Mouse (Mus musculus): Measurements from ENCODE around the gene Ppp1r14b. TPM values are rescaled to one million over a fixed set of nuclear protein-coding genes. Genes with fewer than 3 reads are reported as not detected.
A peak's percentile ranks its signal among the peaks of the same experiment; 100 is the strongest.

The Ppp1r14b gene
- polyA plus RNA-seq, 1 experiment from 2014 or later, result 194 TPM

GRCm38 (mm10) chr19:6977759-6978638, 3.2 kb downstream of the Ppp1r14b start:
- Histone ChIP-seq H3K4me3 (ENCODE audit: low read depth, low read length) (no peak overlapping the region; the same call in 1 of the 2 replicates), H3K9ac (ENCODE audit: low read length) (peak overlapping the region; percentile 79), H3K27me3 (replicated peaks; ENCODE audit: control insufficient read depth, insufficient read depth, low read length) (no peaks in the 10 kb centered on the region), H3K9me3 (replicated peaks; ENCODE audit: control insufficient read depth, low read length) (no peaks in the 10 kb centered on the region), H3K4me1 (ENCODE audit: control insufficient read depth, insufficient read depth, low read length) (peaks cover 26% of the 10 kb centered on the region), H3K27ac (ENCODE audit: low read depth, low read length) (peak overlapping the region; percentile 91; the same call in 1 of the 2 replicates), H3K36me3 (ENCODE audit: control insufficient read depth, insufficient read depth, low read length) (peaks cover 31% of the 10 kb centered on the region), H3K4me2 (ENCODE audit: low read length) (peak overlapping the region; percentile 78)
- WGBS, result 81% methylated on average over 13 of the region's 13 CpGs
- no peak for DNase-seq (ENCODE audit: low spot score)
- ATAC-seq, result no peak

GRCm38 (mm10) chr19:6978639-6978974, 3.8 kb downstream of the Ppp1r14b start:
- peaks cover 26% of the 10 kb centered on the region for H3K4me1 ChIP-seq (ENCODE audit: control insufficient read depth, insufficient read depth, low read length)

GRCm38 (mm10) chr19:6979001-6979479, 4.3 kb downstream of the Ppp1r14b start:
- peak overlapping the region; percentile 79 for H3K9ac ChIP-seq (ENCODE audit: low read length)
- 11% methylated on average over 11 of the region's 11 CpGs for WGBS
- H3K36me3 ChIP-seq (ENCODE audit: control insufficient read depth, insufficient read depth, low read length), result peaks cover 36% of the 10 kb centered on the region
- H3K4me2 ChIP-seq (ENCODE audit: low read length), result peak overlapping the region; percentile 78
- peak overlapping the region; percentile 91 for H3K27ac ChIP-seq (ENCODE audit: low read depth, low read length)
- DNase-seq (ENCODE audit: low spot score) (peak; percentile 31), ATAC-seq (no peak)
- H3K27me3 ChIP-seq (replicated peaks; ENCODE audit: control insufficient read depth, insufficient read depth, low read length), result no peaks in the 10 kb centered on the region
- peak overlapping the region; percentile 64 for H3K4me3 ChIP-seq (ENCODE audit: low read depth, low read length)
- peaks cover 26% of the 10 kb centered on the region for H3K4me1 ChIP-seq (ENCODE audit: control insufficient read depth, insufficient read depth, low read length)
- H3K9me3 ChIP-seq (replicated peaks; ENCODE audit: control insufficient read depth, low read length), result no peaks in the 10 kb centered on the region

More at GRCm38 (mm10) chr19:6978639-6978974, 3.8 kb downstream of the Ppp1r14b start:
- no peaks in the 10 kb centered on the region for H3K9me3 ChIP-seq (replicated peaks; ENCODE audit: control insufficient read depth, low read length)
- peak overlapping the region; percentile 78 for H3K4me2 ChIP-seq (ENCODE audit: low read length)
- WGBS, result 55% methylated on average over 3 of the region's 3 CpGs
- no peaks in the 10 kb centered on the region for H3K27me3 ChIP-seq (replicated peaks; ENCODE audit: control insufficient read depth, insufficient read depth, low read length)
- peak overlapping the region; percentile 91; the same call in 1 of the 2 replicates for H3K27ac ChIP-seq (ENCODE audit: low read depth, low read length)
- H3K4me3 ChIP-seq (ENCODE audit: low read depth, low read length), result peak overlapping the region; percentile 64
- ATAC-seq, result no peak
- H3K36me3 ChIP-seq (ENCODE audit: control insufficient read depth, insufficient read depth, low read length), result peaks cover 34% of the 10 kb centered on the region
- DNase-seq (ENCODE audit: low spot score), result no peak
- peak overlapping the region; percentile 79 for H3K9ac ChIP-seq (ENCODE audit: low read length)

- Histone ChIP-seq H3K9ac (ENCODE audit: low read length) (peak overlapping the region; percentile 79), H3K9me3 (replicated peaks; ENCODE audit: control insufficient read depth, low read length) (no peaks in the 10 kb centered on the region), H3K4me2 (ENCODE audit: low read length) (peak overlapping the region; percentile 78), H3K27me3 (replicated peaks; ENCODE audit: control insufficient read depth, insufficient read depth, low read length) (no peaks in the 10 kb centered on the region), H3K27ac (ENCODE audit: low read depth, low read length) (peak overlapping the region; percentile 91), H3K4me1 (ENCODE audit: control insufficient read depth, insufficient read depth, low read length) (peaks cover 26% of the 10 kb centered on the region), H3K36me3 (ENCODE audit: control insufficient read depth, insufficient read depth, low read length) (peaks cover 38% of the 10 kb centered on the region), H3K4me3 (ENCODE audit: low read depth, low read length) (peak overlapping the region; percentile 64)
- DNase-seq (ENCODE audit: low spot score), result peak; percentile 99
- ATAC-seq, result peak; percentile 87
- WGBS, result under 1% methylated on average over 56 of the region's 59 CpGs
Measured at GRCm38 (mm10) chr19:6979486-6980380, 5.0 kb downstream of the Ppp1r14b start.

GRCm38 (mm10) chr19:6980381-6981093, 5.8 kb downstream of the Ppp1r14b start, which contains the start of gene Fkbp2:
Fkbp2 (minus strand) TSS chr19:6980501.
- no peaks in the 10 kb centered on the region for H3K9me3 ChIP-seq (replicated peaks; ENCODE audit: control insufficient read depth, low read length)
- H3K4me1 ChIP-seq (ENCODE audit: control insufficient read depth, insufficient read depth, low read length), result peaks cover 26% of the 10 kb centered on the region
- H3K4me3 ChIP-seq (ENCODE audit: low read depth, low read length), result peak within 1 kb of the TSS; percentile 64
- H3K36me3 ChIP-seq (ENCODE audit: control insufficient read depth, insufficient read depth, low read length), result peaks cover 45% of the 10 kb centered on the region
- H3K9ac ChIP-seq (ENCODE audit: low read length), result peak within 1 kb of the TSS; percentile 79
- ATAC-seq, result peak; percentile 88
- peak within 1 kb of the TSS; percentile 78 for H3K4me2 ChIP-seq (ENCODE audit: low read length)
- H3K27me3 ChIP-seq (replicated peaks; ENCODE audit: control insufficient read depth, insufficient read depth, low read length), result no peaks in the 10 kb centered on the region
- 1% methylated on average over 38 of the region's 38 CpGs for WGBS
- peak within 1 kb of the TSS; percentile 91 for H3K27ac ChIP-seq (ENCODE audit: low read depth, low read length)
- peak; percentile 99 for DNase-seq (ENCODE audit: low spot score)

- Histone ChIP-seq H3K27ac (ENCODE audit: low read depth, low read length) (no peak overlapping the region), H3K9ac (ENCODE audit: low read length) (no peak overlapping the region), H3K4me3 (ENCODE audit: low read depth, low read length) (no peak overlapping the region), H3K4me2 (ENCODE audit: low read length) (no peak overlapping the region), H3K9me3 (replicated peaks; ENCODE audit: control insufficient read depth, low read length) (no peaks in the 10 kb centered on the region), H3K27me3 (replicated peaks; ENCODE audit: control insufficient read depth, insufficient read depth, low read length) (no peaks in the 10 kb centered on the region), H3K4me1 (ENCODE audit: control insufficient read depth, insufficient read depth, low read length) (peaks cover 24% of the 10 kb centered on the region), H3K36me3 (ENCODE audit: control insufficient read depth, insufficient read depth, low read length) (peaks cover 45% of the 10 kb centered on the region)
- no peak for DNase-seq (ENCODE audit: low spot score)
- ATAC-seq, result no peak
- WGBS, result 90% methylated on average over 4 of the region's 4 CpGs
Measured at GRCm38 (mm10) chr19:6981465-6981864, 6.7 kb downstream of the Ppp1r14b start.

- Histone ChIP-seq H3K4me3 (ENCODE audit: low read depth, low read length) (no peak overlapping the region), H3K9me3 (replicated peaks; ENCODE audit: control insufficient read depth, low read length) (no peaks in the 10 kb centered on the region), H3K4me2 (ENCODE audit: low read length) (no peak overlapping the region), H3K27me3 (replicated peaks; ENCODE audit: control insufficient read depth, insufficient read depth, low read length) (no peaks in the 10 kb centered on the region), H3K27ac (ENCODE audit: low read depth, low read length) (no peak overlapping the region), H3K36me3 (ENCODE audit: control insufficient read depth, insufficient read depth, low read length) (peaks cover 25% of the 10 kb centered on the region), H3K4me1 (ENCODE audit: control insufficient read depth, insufficient read depth, low read length) (peaks cover 29% of the 10 kb centered on the region), H3K9ac (ENCODE audit: low read length) (no peak overlapping the region)
- no peak for ATAC-seq
- peak; percentile 53 for DNase-seq (ENCODE audit: low spot score)
- WGBS, result 20% methylated on average over 5 of the region's 5 CpGs
Measured at GRCm38 (mm10) chr19:6983621-6984020, 8.9 kb downstream of the Ppp1r14b start.

- H3K9me3 ChIP-seq (replicated peaks; ENCODE audit: control insufficient read depth, low read length), result no peaks in the 10 kb centered on the region
- ATAC-seq (no peak), DNase-seq (ENCODE audit: low spot score) (no peak)
- H3K4me1 ChIP-seq (ENCODE audit: control insufficient read depth, insufficient read depth, low read length), result peaks cover 20% of the 10 kb centered on the region
- H3K27me3 ChIP-seq (replicated peaks; ENCODE audit: control insufficient read depth, insufficient read depth, low read length), result no peaks in the 10 kb centered on the region
- no peak overlapping the region for H3K4me3 ChIP-seq (ENCODE audit: low read depth, low read length)
- no peak overlapping the region for H3K4me2 ChIP-seq (ENCODE audit: low read length)
- no peak overlapping the region for H3K27ac ChIP-seq (ENCODE audit: low read depth, low read length)
- 82% methylated on average over 19 of the region's 19 CpGs for WGBS
- H3K9ac ChIP-seq (ENCODE audit: low read length), result no peak overlapping the region
- H3K36me3 ChIP-seq (ENCODE audit: control insufficient read depth, insufficient read depth, low read length), result peaks cover 20% of the 10 kb centered on the region
Measured at GRCm38 (mm10) chr19:6985300-6985699, 10.5 kb downstream of the Ppp1r14b start.

All from forebrain, embryonic 14.5 days (tissue).